Mouse (Mus musculus): ENCODE results near the gene Cyb5r4. TPM values are rescaled to one million over a fixed set of nuclear protein-coding genes. Genes with fewer than 3 reads are reported as not detected.

The Cyb5r4 gene
- total and polyA plus RNA-seq, 3 experiments = 37.5 to 121 (median 80.6) TPM

- Histone ChIP-seq H3K36me3 (replicated peaks in 1 of 2; ENCODE audit: control insufficient read depth in 1 of 2, insufficient read depth in 1 of 2, low read length in 1 of 2) (peaks cover 22 to 64% of the 10 kb centered on the region in 2 experiments), H3K4me2 (ENCODE audit: insufficient read depth, low read depth, poor library complexity, severe bottlenecking) (no peak overlapping the region), H3K4me3 (replicated peaks in 1 of 3; ENCODE audit: low read depth in 2 of 3, low read length in 2 of 3, poor library complexity in 1 of 3) (no peak overlapping the region), H3K27ac (ENCODE audit: insufficient read depth, low read depth) (no peak overlapping the region), H3K4me1 (ENCODE audit: control insufficient read depth in 1 of 2, insufficient read depth in 2 of 2) (no peaks in the 10 kb centered on the region), H3K9me3 (replicated peaks; ENCODE audit: low read length) (no peaks in the 10 kb centered on the region), H3K27me3 (replicated peaks) (no peaks in the 10 kb centered on the region), H3K9ac (ENCODE audit: insufficient read depth, low read depth) (no peak overlapping the region), H3K79me2 (replicated peaks; ENCODE audit: control insufficient read depth, extremely low read depth, insufficient read depth, poor library complexity, severe bottlenecking) (no peaks in the 10 kb centered on the region)
- no peak for TF ChIP-seq ZC3H11A (IDR thresholded peaks at IDR 0.05; ENCODE audit: low read depth, low read length)
- dilution Hi-C loops (cut with MboI; ENCODE audit: extremely low pct_ligation_motif_present, extremely low pct_unique_long_range_greater_than_20kb, low sequenced_read_pairs) = no loop called here
- in situ Hi-C loops (cut with MboI; ENCODE audit: low pct_ligation_motif_present, low pct_unique_long_range_greater_than_20kb, low sequenced_read_pairs) = loop anchor here (10.0 kb wide), 1 partner anchor 213 kb away; no protein-coding TSS in a partner anchor
- no peak for DNase-seq (ENCODE audit: extremely low read depth)
These were observed 10.4 kb downstream of the Cyb5r4 start for GRCm38 (mm10) chr9:87032196-87032595.

DNA sequence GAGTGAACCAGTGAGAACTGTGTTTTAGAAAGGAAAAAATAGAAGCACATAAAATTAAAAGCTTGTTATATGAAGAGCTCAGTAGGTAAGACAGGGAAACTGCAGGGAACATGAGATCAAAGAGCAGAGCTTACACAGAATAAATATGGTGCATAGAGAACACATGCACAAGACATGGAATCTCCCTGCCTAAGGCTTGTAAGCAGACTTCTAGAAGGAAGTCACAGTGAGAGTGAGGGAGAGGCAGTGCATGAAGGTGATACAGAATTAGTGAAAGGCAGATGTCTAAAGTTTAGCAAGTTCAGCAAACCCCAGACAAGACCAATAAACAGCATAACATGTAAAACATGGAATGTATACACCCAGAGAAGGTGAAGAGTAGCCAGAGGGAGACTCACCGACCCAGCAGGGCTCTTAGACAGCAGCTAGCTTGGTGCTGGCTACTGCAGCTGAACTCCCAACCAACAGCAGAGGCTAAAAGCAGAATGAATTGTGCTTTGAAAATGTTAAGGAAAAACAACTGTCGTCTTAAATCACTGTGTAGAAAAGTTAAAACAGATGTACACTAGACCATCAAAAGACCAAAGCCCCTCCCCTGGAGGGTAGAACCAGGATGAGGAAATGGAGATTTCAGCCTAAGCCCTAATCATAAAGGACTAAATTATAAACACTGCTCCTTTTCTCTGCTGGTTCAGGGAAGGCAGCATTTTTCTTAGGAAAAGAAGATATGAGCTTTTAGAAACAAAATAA, 13.2 kb downstream of the Cyb5r4 start:
- peaks cover 20 to 59% of the 10 kb centered on the region in 2 experiments for H3K36me3 ChIP-seq (replicated peaks in 1 of 2; ENCODE audit: control insufficient read depth in 1 of 2, insufficient read depth in 1 of 2, low read length in 1 of 2)
- in situ Hi-C loops (cut with MboI; ENCODE audit: low pct_ligation_motif_present, low pct_unique_long_range_greater_than_20kb, low sequenced_read_pairs) (loop anchor here (10.0 kb wide), 1 partner anchor 210 kb away; no protein-coding TSS in a partner anchor), dilution Hi-C loops (cut with MboI; ENCODE audit: extremely low pct_ligation_motif_present, extremely low pct_unique_long_range_greater_than_20kb, low sequenced_read_pairs) (no loop called here)
- no peaks in the 10 kb centered on the region for H3K79me2 ChIP-seq (replicated peaks; ENCODE audit: control insufficient read depth, extremely low read depth, insufficient read depth, poor library complexity, severe bottlenecking)
- no peak overlapping the region for H3K4me2 ChIP-seq (ENCODE audit: insufficient read depth, low read depth, poor library complexity, severe bottlenecking)
- H3K4me3 ChIP-seq (replicated peaks in 1 of 3; ENCODE audit: low read depth in 2 of 3, low read length in 2 of 3, poor library complexity in 1 of 3) = no peak overlapping the region
- H3K27me3 ChIP-seq (replicated peaks) = no peaks in the 10 kb centered on the region
- H3K4me1 ChIP-seq (ENCODE audit: control insufficient read depth in 1 of 2, insufficient read depth in 2 of 2) = no peaks in the 10 kb centered on the region
- TF ChIP-seq RCOR1 (conservative IDR thresholded peaks at IDR 0.05; ENCODE audit: low read depth, low read length) (no peak), NRF1 (IDR thresholded peaks at IDR 0.05; ENCODE audit: low read depth, low read length) (no peak), TCF12 (IDR thresholded peaks at IDR 0.05; ENCODE audit: low read depth, low read length) (no peak), MEF2A (IDR thresholded peaks at IDR 0.05; ENCODE audit: borderline replicate concordance, low read depth, low read length) (no peak), RAD21 (IDR thresholded peaks at IDR 0.05; ENCODE audit: low read depth, low read length) (no peak), JUND (conservative IDR thresholded peaks at IDR 0.05; ENCODE audit: low read depth, low read length) (no peak), KAT2A (IDR thresholded peaks at IDR 0.05; ENCODE audit: insufficient replicate concordance, low read length) (no peak)
- no peak overlapping the region for H3K9ac ChIP-seq (ENCODE audit: insufficient read depth, low read depth)
- no peak overlapping the region for H3K27ac ChIP-seq (ENCODE audit: insufficient read depth, low read depth)
- no peaks in the 10 kb centered on the region for H3K9me3 ChIP-seq (replicated peaks; ENCODE audit: low read length)
- DNase-seq (ENCODE audit: extremely low read depth) = no peak

DNA sequence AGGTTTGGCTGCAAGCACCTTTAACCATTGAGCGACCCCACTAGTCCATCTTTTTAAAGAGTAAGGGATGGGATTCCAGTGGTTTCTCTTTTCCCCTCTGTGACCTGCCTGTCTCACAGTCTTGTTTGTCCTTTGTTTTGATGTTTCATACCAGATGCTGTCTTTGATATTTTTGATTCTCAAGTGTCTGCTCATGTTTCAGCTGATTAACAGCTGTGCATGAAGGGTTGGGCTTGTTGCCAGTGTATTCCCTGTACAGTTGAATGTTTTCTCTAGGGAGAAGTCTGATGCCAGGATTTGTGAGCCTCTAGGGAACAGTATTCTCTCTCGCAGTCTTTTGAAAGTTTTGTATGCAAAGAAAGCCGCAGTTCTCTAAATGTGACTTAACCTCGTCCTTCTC, 27.6 kb downstream of the Cyb5r4 start:
- no peak for TF ChIP-seq CTCF (conservative IDR thresholded peaks at IDR 0.05 in 1 of 2, IDR thresholded peaks at IDR 0.05 in 1 of 2; ENCODE audit: low read depth in 2 of 2, low read length in 2 of 2)
- no peak for TF ChIP-seq MXI1 (IDR thresholded peaks at IDR 0.05; ENCODE audit: low read depth, low read length)
- no peak for TF ChIP-seq BHLHE40 (IDR thresholded peaks at IDR 0.05; ENCODE audit: low read depth, low read length)
- no peak for TF ChIP-seq CHD2 (IDR thresholded peaks at IDR 0.05; ENCODE audit: low read length)
- TF ChIP-seq MAFK (IDR thresholded peaks at IDR 0.05; ENCODE audit: insufficient replicate concordance, low read length) = no peak
- TF ChIP-seq HCFC1 (IDR thresholded peaks at IDR 0.05; ENCODE audit: low read depth, low read length) = no peak
- no peak overlapping the region for H3K4me2 ChIP-seq (ENCODE audit: insufficient read depth, low read depth, poor library complexity, severe bottlenecking)
- no peaks in the 10 kb centered on the region for H3K9me3 ChIP-seq (replicated peaks; ENCODE audit: low read length)
- peaks cover 0 to 5% of the 10 kb centered on the region in 2 experiments; a peak in 1 of 4 replicates for H3K4me1 ChIP-seq (ENCODE audit: control insufficient read depth in 1 of 2, insufficient read depth in 2 of 2)
- peaks cover 2 to 50% of the 10 kb centered on the region in 2 experiments for H3K36me3 ChIP-seq (replicated peaks in 1 of 2; ENCODE audit: control insufficient read depth in 1 of 2, insufficient read depth in 1 of 2, low read length in 1 of 2)
- dilution Hi-C loops (cut with MboI; ENCODE audit: extremely low pct_ligation_motif_present, extremely low pct_unique_long_range_greater_than_20kb, low sequenced_read_pairs) (no loop called here), in situ Hi-C loops (cut with MboI; ENCODE audit: low pct_ligation_motif_present, low pct_unique_long_range_greater_than_20kb, low sequenced_read_pairs) (no loop called here)
- H3K27ac ChIP-seq (ENCODE audit: insufficient read depth, low read depth) = no peak overlapping the region
- H3K9ac ChIP-seq (ENCODE audit: insufficient read depth, low read depth) = no peak overlapping the region
- H3K27me3 ChIP-seq (replicated peaks) = no peaks in the 10 kb centered on the region
- DNase-seq (ENCODE audit: extremely low read depth) = no peak
- no peak overlapping the region for H3K4me3 ChIP-seq (replicated peaks in 1 of 3; ENCODE audit: low read depth in 2 of 3, low read length in 2 of 3, poor library complexity in 1 of 3)
- no peaks in the 10 kb centered on the region for H3K79me2 ChIP-seq (replicated peaks; ENCODE audit: control insufficient read depth, extremely low read depth, insufficient read depth, poor library complexity, severe bottlenecking)
